Mouse (Mus musculus) embryo, embryonic 9.5 days (tissue): Measurements from ENCODE around the gene Rbfox3.

Experiments
- DNase-seq: peaks from one replicate; pipeline ENCODE4 v3.0.0-alpha.2; 2017; ENCODE audit errors: extremely low spot score

Gene Rbfox3

GRCm38 (mm10) chr11:118906131-118906823 lies 5.1 kb downstream of the Rbfox3 start:
- DNase-seq, result peak; percentile 62

- DNase-seq, result no peak
Measured at GRCm38 (mm10) chr11:118905656-118906055, 5.7 kb downstream of the Rbfox3 start.

GRCm38 (mm10) chr11:118904253-118904652 lies 7.1 kb downstream of the Rbfox3 start:
- no peak for DNase-seq

- DNase-seq, result no peak
Measured at GRCm38 (mm10) chr11:118899771-118900545, 11.4 kb downstream of the Rbfox3 start.

GRCm38 (mm10) chr11:118898643-118899042 lies 12.8 kb downstream of the Rbfox3 start:
- DNase-seq, result no peak

GRCm38 (mm10) chr11:118898156-118898555 lies 13.2 kb downstream of the Rbfox3 start:
- no peak for DNase-seq

GRCm38 (mm10) chr11:118897114-118897841 lies 14.1 kb downstream of the Rbfox3 start:
- no peak for DNase-seq

- DNase-seq, result no peak
Measured at GRCm38 (mm10) chr11:118896032-118896675, 15.2 kb downstream of the Rbfox3 start.

- DNase-seq, result no peak
Measured at GRCm38 (mm10) chr11:118894835-118895234, 16.6 kb downstream of the Rbfox3 start.

GRCm38 (mm10) chr11:118894196-118894595 lies 17.2 kb downstream of the Rbfox3 start:
- DNase-seq, result no peak

GRCm38 (mm10) chr11:118892876-118893275 lies 18.5 kb downstream of the Rbfox3 start:
- DNase-seq, result no peak

GRCm38 (mm10) chr11:118891516-118891915 lies 19.9 kb downstream of the Rbfox3 start:
- no peak for DNase-seq

- DNase-seq, result no peak
Measured at GRCm38 (mm10) chr11:118890992-118891398, 20.4 kb downstream of the Rbfox3 start.

- DNase-seq, result no peak
Measured at GRCm38 (mm10) chr11:118890474-118890873, 20.9 kb downstream of the Rbfox3 start.

GRCm38 (mm10) chr11:118889500-118889899 lies 21.9 kb downstream of the Rbfox3 start:
- DNase-seq, result no peak

- no peak for DNase-seq
Measured at GRCm38 (mm10) chr11:118888426-118888825, 23.0 kb downstream of the Rbfox3 start.

GRCm38 (mm10) chr11:118887206-118887605 lies 24.2 kb downstream of the Rbfox3 start:
- no peak for DNase-seq

GRCm38 (mm10) chr11:118886269-118886965 lies 25.0 kb downstream of the Rbfox3 start:
- DNase-seq, result no peak

GRCm38 (mm10) chr11:118885604-118886003 lies 25.8 kb downstream of the Rbfox3 start:
- DNase-seq, result no peak

- no peak for DNase-seq
Measured at GRCm38 (mm10) chr11:118885135-118885534, 26.3 kb downstream of the Rbfox3 start.

GRCm38 (mm10) chr11:118883143-118883542 lies 28.3 kb downstream of the Rbfox3 start:
- DNase-seq, result no peak
